Mouse (Mus musculus) liver, postnatal 0 days (tissue): ENCODE measurements at regions not wholly inside any gene's neighbourhood (a gene's known extent, or its start where the extent isn't known, plus 50 kb on each side); places are given as distances from the start of the nearest gene placed in this dataset.
A peak's percentile ranks its signal among the peaks of the same experiment; 100 is the strongest.

Experiments used
- ATAC-seq: fragments of 200-750 bp; cut with Nextera tagmentation; 2 replicates; pipeline ENCODE4 v1.8.0; 2017; ENCODE audit warnings: mild to moderate bottlenecking, moderate library complexity
- DNase-seq: peaks from one replicate; pipeline ENCODE4 v3.0.0-alpha.2; 2016
- H3K27ac ChIP-seq: fragments of 300-500 bp; sonication (generic); 2 replicates; pipeline ENCODE4 v1.5.1; 2014; ENCODE audit warnings: antibody characterized with exemption, moderate library complexity, mild to moderate bottlenecking, low read depth
- H3K27me3 ChIP-seq: fragments of 300-500 bp; sonication (generic); 2 replicates; pipeline ENCODE4 v1.6.1; 2014; ENCODE audit warnings: low read length, control low read depth, mixed read lengths; ENCODE audit not compliant: insufficient read depth
- H3K36me3 ChIP-seq: fragments of 300-500 bp; sonication (generic); replicated peaks from 2 replicates; pipeline ENCODE4 v1.6.1; 2014; ENCODE audit warnings: mild to moderate bottlenecking, control low read depth, low read length, moderate library complexity, mixed read lengths; ENCODE audit not compliant: insufficient read depth
- H3K4me1 ChIP-seq: fragments of 300-500 bp; sonication (generic); 2 replicates; pipeline ENCODE4 v1.6.1; 2014; ENCODE audit warnings: antibody characterized with exemption, mild to moderate bottlenecking, control low read depth; ENCODE audit not compliant: insufficient read depth
- H3K4me2 ChIP-seq: fragments of 300-500 bp; sonication (generic); 2 replicates; pipeline ENCODE4 v1.6.1; 2014; ENCODE audit warnings: low read depth, mild to moderate bottlenecking, low read length, moderate library complexity, mixed read lengths
- H3K4me3 ChIP-seq: fragments of 300-500 bp; sonication (generic); 2 replicates; pipeline ENCODE4 v1.5.1; 2014; ENCODE audit warnings: low read depth, low read length
- H3K9ac ChIP-seq: fragments of 300-500 bp; sonication (generic); replicated peaks from 2 replicates; pipeline ENCODE4 v1.6.1; 2014; ENCODE audit warnings: mild to moderate bottlenecking, moderate library complexity
- H3K9me3 ChIP-seq: fragments of 300-500 bp; sonication (generic); 2 replicates; pipeline ENCODE4 v1.6.1; 2016; ENCODE audit warnings: mild to moderate bottlenecking, control low read depth, low read length, mixed read lengths
- CTCF ChIP-seq: sonication (generic); IDR thresholded peaks from 2 replicates; pipeline ENCODE4 v1.5.1; 2016; ENCODE audit warnings: antibody characterized with exemption, low read depth
- EP300 ChIP-seq: IDR thresholded peaks from 2 replicates; pipeline ENCODE4 v1.6.1; 2016; ENCODE audit warnings: antibody characterized with exemption, low read depth, mild to moderate bottlenecking
- WGBS: fragments of 180-500 bp; shearing (Covaris S2); extraction: QIAGEN DNeasy Blood & Tissue Kit; methylation state at CpG from one replicate; pipeline ENCODE4 v1.1.7; 2014; ENCODE audit not compliant: insufficient replicate concordance; 5-methylcytosine and 5-hydroxymethylcytosine counted together

GRCm38 (mm10) chr19:54722091-54722490 is 404.9 kb downstream of the Gpam start:
- Histone ChIP-seq H3K9me3 (no peaks in the 10 kb centered on the region), H3K36me3 (no peaks in the 10 kb centered on the region), H3K27ac (no peak overlapping the region), H3K4me2 (no peak overlapping the region), H3K9ac (no peak overlapping the region), H3K4me1 (no peaks in the 10 kb centered on the region), H3K4me3 (no peak overlapping the region), H3K27me3 (no peaks in the 10 kb centered on the region)
- no peak for ATAC-seq
- no peak for DNase-seq
- TF ChIP-seq CTCF, result no peak
- 55% methylated on average over 2 of the region's 2 CpGs for WGBS

GRCm38 (mm10) chr19:54697411-54697810 is 429.6 kb downstream of the Gpam start:
- Histone ChIP-seq H3K4me1 (no peaks in the 10 kb centered on the region), H3K9me3 (no peaks in the 10 kb centered on the region), H3K27ac (no peak overlapping the region), H3K36me3 (no peaks in the 10 kb centered on the region), H3K4me3 (no peak overlapping the region), H3K27me3 (no peaks in the 10 kb centered on the region), H3K9ac (no peak overlapping the region), H3K4me2 (no peak overlapping the region)
- ATAC-seq, result no peak
- TF ChIP-seq EP300 (no peak), CTCF (no peak)
- WGBS, result 47% methylated on average over 8 of the region's 8 CpGs
- DNase-seq, result no peak

- H3K4me1 ChIP-seq, result no peaks in the 10 kb centered on the region
- no peak overlapping the region for H3K4me2 ChIP-seq
- 78% methylated on average over 3 of the region's 3 CpGs for WGBS
- H3K27me3 ChIP-seq, result no peaks in the 10 kb centered on the region
- DNase-seq (no peak), ATAC-seq (no peak)
- no peaks in the 10 kb centered on the region for H3K36me3 ChIP-seq
- H3K9ac ChIP-seq, result no peak overlapping the region
- H3K27ac ChIP-seq, result no peak overlapping the region
- H3K4me3 ChIP-seq, result no peak overlapping the region
- TF ChIP-seq EP300, result no peak
- TF ChIP-seq CTCF, result no peak
- no peaks in the 10 kb centered on the region for H3K9me3 ChIP-seq
These were observed 433.3 kb downstream of the Gpam start for GRCm38 (mm10) chr19:54693714-54694113.

DNA sequence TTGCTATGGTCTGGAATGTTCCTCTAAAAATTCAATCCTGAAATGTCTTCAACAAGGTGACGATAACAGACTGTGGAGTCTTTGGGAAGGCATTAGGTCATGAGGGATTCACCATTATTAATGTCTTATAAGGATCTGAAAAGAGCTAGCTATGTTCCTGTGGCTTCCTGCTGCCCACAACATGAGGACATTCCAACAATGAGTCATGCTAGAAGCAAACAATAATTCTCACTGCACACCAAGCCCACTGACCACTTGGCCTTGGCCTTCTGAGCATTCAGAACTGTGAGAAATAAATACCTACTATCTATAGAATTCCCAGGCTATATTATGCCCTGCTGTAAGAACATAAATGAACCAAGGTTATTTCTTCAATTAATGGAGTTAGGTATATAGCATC is 433.9 kb downstream of the Gpam start:
- no peaks in the 10 kb centered on the region for H3K4me1 ChIP-seq
- no peaks in the 10 kb centered on the region for H3K36me3 ChIP-seq
- H3K4me3 ChIP-seq, result no peak overlapping the region
- no peaks in the 10 kb centered on the region for H3K27me3 ChIP-seq
- ATAC-seq, result no peak
- no peak overlapping the region for H3K4me2 ChIP-seq
- TF ChIP-seq CTCF, result no peak
- TF ChIP-seq EP300, result no peak
- no peak overlapping the region for H3K9ac ChIP-seq
- H3K27ac ChIP-seq, result no peak overlapping the region
- no peak for DNase-seq
- H3K9me3 ChIP-seq, result no peaks in the 10 kb centered on the region
- WGBS, result 68% methylated on average over 1 of the region's 1 CpGs

DNA sequence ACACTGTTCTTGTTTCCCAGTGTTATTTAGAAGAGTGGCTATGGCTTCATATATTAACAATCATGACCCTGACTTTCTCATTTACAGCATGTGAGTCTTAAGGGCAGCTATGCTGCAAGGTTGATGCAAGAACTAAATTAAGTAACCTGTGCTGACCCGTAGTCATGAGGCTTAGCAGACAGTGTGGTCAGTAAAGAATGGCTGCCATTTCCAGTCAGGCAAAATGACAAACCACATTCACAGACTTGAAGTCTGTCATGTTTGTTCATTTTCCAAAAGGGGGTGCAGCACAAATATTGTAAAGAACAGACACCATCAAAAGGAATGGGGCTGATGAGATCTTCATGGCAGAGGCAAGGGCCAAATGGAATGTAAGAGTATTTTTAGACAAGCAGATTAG is 435.2 kb downstream of the Gpam start:
- Histone ChIP-seq H3K27me3 (no peaks in the 10 kb centered on the region), H3K9me3 (no peaks in the 10 kb centered on the region), H3K4me3 (no peak overlapping the region), H3K36me3 (no peaks in the 10 kb centered on the region), H3K27ac (no peak overlapping the region), H3K4me1 (no peaks in the 10 kb centered on the region), H3K4me2 (no peak overlapping the region), H3K9ac (no peak overlapping the region)
- 67% methylated on average over 1 of the region's 1 CpGs for WGBS
- ATAC-seq (no peak), DNase-seq (no peak)
- TF ChIP-seq CTCF, result no peak
- TF ChIP-seq EP300, result no peak

GRCm38 (mm10) chr19:54688630-54689029 is 438.4 kb downstream of the Gpam start:
- no peak overlapping the region for H3K9ac ChIP-seq
- no peaks in the 10 kb centered on the region for H3K4me1 ChIP-seq
- H3K36me3 ChIP-seq, result no peaks in the 10 kb centered on the region
- H3K27ac ChIP-seq, result no peak overlapping the region
- H3K9me3 ChIP-seq, result no peaks in the 10 kb centered on the region
- H3K4me3 ChIP-seq, result no peak overlapping the region
- H3K27me3 ChIP-seq, result no peaks in the 10 kb centered on the region
- no peak overlapping the region for H3K4me2 ChIP-seq
- no peak for DNase-seq
- no peak for TF ChIP-seq CTCF
- no peak for TF ChIP-seq EP300
- ATAC-seq, result no peak

DNA sequence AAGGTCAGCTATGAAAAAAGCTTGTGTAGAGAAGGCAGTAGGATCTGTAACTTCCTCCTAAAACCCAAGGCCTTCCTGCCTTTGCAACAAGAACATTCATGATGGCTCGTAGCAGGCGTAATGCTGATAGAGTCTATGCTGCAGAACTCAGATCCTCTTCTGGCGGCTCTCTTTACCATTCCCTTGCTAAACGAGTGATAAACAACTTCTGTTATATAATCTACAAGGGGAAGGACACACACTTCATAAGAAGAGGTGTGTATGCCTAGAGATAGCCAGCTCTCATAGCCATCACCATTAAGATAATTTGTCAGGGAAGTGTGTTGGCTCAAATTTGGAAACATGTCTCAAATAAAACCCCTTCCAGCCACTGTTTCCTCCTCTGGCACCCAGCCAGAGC is 441.9 kb downstream of the Gpam start:
- 48% methylated on average over 4 of the region's 4 CpGs for WGBS
- TF ChIP-seq CTCF (no peak), EP300 (peak; percentile 36; the same call in 1 of the 2 replicates)
- Histone ChIP-seq H3K36me3 (no peaks in the 10 kb centered on the region), H3K9me3 (no peaks in the 10 kb centered on the region), H3K4me1 (no peaks in the 10 kb centered on the region), H3K4me2 (no peak overlapping the region), H3K27me3 (no peaks in the 10 kb centered on the region), H3K27ac (no peak overlapping the region), H3K9ac (no peak overlapping the region), H3K4me3 (no peak overlapping the region)
- DNase-seq (no peak), ATAC-seq (no peak)
